Mouse (Mus musculus) urinary bladder, postnatal 4 days (tissue): Measurements from ENCODE around the gene Cyp2c55.

Source experiments
- DNase-seq, 2 experiments: peaks; one replicate each; pipeline ENCODE4 v3.0.0; 2021 to 2022; ENCODE audit warnings: low spot score in 2 of 2

Gene Cyp2c55

DNA sequence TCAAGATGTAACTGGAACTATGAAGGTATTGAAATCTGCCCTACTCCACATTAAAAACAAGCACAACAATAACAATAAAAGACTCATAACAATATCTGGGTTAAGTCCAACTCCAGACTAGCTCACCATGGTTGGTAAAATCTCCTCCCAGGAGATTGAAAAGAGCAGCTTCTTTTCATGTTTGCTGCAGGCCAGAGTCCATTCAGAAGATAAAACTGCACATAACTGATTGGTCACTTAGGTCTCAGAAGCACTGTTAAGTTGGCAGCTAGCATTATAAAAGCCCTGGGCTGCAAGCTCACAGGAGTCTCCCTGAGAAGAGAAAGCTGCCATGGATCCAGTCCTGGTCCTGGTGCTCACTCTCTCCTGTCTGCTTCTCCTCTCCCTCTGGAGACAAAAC lies at the start of gene Cyp2c55:
Gene Cyp2c55 (plus strand): TSS at position 305 of the 400 bp plus-strand sequence.
- no peak for DNase-seq

DNA sequence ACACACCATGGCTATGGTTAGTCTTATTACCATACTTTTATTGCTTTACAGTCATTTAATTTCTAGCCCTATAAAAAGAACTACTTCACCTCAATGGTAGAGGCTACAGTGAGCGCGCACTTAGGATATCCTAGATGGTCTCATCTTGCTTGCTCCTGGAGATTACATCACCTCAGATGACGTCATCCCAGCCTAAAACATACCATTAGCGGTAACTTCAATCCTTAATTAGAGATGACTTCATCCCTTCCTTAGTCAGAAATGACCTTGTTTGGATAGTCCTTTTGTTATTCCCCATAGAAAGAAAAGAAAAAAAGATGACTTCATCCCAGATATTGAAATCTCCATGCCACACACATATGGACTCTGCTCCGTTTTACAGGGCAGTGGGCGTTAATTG lies 36.1 kb upstream of the Cyp2c55 start:
- no peak for DNase-seq

DNA sequence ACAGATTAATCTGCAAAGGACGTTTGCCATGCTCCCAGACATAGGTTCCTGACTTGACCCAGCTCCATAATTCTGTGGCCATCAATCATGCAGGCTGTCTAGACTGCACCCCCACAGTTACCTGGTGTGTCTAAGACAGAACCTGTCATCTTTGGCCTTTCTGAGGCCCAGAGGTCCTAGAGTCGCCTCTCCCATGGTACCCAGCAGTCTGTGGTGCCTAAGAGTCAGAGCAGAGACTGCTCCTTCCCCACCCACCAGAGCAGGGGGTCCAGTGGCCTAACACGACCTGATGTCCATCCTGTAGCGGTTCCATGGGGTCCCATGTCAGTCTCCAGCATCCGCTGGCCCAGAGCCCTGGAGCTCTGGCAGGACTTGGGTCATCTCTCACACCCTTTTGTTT lies 34.2 kb upstream of the Cyp2c55 start:
- no peak for DNase-seq

DNA sequence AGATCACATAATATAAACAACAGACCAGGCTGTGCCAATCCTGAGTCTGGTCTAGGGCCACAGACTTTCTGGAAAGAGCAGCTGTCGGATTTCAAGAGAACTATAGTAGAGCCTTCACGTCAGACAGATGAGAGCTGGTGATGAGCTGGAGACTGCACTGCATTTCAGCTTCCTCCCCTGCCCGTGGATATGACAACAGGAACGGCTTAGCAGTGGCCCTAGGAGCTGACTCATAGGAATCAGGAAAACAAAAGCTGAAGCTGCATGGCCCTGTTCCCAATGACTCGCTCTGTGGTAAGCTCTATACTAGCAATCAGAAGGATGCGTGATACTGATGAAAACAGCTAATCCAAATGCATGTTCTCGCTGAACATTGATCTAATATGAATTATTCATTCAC lies 33.2 kb upstream of the Cyp2c55 start:
- no peak for DNase-seq

DNA sequence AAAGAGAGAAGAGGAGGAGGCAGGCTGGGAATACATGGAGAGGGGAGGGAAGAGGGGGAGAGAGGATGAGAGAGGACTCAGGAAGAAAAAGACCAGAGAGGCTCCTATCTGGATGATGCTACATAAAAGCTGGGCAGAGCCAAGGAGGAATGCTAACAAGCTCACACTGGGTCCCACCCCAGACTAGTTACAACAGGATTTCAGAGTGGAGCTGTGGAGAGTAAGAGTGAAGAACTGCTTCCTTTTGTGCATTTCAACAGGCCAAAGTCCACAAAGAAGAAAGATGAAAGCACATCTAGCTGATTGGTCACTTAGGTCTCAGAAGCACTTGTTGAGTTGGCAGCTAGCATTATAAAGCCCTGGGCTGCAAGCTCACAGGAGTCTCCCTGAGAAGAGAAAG lies 30.6 kb upstream of the Cyp2c55 start:
- no peak for DNase-seq

DNA sequence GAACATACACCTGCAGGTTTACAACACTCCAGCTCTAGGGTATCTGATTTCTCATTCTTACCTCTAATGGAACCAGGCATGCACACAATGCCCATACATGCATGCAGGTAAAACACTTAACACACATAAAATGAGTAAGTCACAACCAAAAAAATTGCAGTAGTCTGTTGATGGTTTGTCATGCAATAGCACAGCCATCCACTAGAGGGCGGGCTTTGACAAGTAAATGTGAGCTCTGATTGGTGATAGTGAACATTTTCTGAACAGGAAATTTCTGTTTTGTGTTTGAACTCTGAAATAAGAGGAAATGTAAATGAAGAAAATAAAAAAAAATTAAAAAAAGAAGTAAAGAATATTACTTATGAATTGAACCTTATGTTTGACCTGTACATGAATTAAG lies 24.9 kb upstream of the Cyp2c55 start:
- DNase-seq, result peak; percentile 28 to 76

DNA sequence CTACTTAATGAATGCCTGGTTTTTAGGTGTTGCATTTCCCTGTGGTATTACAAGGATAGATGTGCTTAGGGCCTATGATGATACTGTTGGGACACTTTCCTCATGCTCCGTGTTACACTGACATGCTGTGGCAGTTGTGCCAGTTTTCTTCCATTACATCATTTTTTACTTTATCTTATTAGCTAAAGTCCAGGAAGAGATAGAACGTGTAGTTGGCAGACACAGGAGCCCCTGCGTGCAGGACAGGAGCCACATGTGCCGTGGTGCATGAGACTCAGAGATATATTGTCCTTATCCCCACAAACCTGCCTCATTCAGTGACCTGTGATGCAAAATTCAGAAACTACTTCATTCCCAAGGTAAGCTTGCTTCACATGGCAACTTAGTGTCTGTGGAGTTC lies 8.6 kb upstream of the Cyp2c55 start:
- DNase-seq, result no peak

DNA sequence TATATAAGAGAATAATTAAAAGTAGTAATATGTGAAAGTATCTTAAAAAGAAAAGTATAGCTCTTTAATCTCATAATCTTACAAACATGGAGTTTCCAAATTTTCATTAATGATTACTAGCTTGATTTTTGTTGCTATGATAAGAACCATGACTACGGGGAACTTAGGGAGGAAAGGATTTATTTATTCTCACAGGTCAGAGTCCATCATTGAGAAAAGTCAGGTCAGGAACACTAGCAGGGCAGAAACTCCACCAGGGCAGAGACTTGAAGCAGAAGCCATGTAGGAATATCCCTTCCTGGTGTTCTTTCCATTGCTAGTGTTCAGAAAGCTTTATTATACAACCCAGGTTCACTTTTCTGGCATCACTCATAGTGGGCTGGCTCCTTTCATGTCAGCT lies 8.1 kb upstream of the Cyp2c55 start:
- no peak for DNase-seq

DNA sequence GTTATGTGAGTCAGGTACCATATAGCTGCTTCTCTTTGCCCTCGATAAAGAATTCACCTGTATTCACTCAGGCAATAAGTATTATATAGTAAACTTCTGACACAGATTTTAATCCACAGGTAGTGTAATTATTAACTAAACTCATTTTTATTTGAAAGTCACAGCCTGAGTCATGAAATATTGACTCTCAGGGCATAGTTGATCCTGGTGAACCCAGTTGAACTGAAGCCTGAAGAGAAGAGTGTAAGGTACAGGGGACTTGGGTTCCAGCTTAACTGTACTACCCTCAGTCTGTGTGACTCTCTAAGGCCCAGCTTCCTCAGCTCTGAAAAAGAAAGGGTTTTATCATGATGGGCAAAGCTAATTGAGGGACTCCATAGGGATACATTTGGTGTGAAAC lies 1.7 kb upstream of the Cyp2c55 start:
- DNase-seq, result no peak

DNA sequence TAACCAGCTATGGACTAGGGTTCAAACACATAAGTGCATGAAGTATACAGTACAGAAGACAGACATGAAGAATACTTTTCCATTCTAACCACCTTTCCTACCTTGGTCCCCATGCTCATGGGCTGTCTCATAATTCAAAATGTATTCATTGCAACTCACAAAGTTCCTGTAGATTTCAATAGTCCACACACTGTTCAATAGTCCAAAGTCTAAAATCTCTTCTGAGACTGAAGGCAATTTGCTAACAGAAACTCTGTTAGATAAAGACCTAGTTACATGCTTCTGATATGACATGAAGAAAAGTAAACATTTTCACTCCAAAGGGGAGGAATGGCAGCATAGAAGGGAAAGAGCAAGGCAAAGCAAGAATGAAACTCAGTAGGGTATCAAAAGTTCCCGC lies 51.1 kb downstream of the Cyp2c55 start:
- DNase-seq, result no peak

DNA sequence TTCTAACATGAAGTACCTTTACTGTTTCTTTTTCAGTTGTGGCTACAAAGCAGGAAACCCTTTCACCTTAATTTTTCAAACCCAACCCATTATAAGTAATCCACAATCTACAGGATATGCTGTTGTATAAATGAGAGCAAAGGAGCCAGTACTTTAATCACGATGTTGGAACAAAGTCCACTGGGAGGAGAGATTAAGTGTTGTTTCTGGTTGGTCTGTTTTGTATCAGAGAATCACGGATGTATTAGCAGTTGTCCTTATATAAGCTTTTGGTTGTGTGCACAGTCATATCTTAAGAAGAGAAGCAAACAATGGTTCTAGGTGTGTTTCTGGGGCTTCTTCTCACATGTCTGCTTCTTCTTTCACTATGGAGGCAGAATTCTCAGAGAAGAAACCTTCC lies 53.9 kb downstream of the Cyp2c55 start, which contains the start of gene Cyp2c65:
Gene Cyp2c65 (plus strand): TSS at position 297 of the 400 bp plus-strand sequence.
- no peak for DNase-seq
